Mouse (Mus musculus) ovary, postnatal 10 days (tissue): Measurements from ENCODE around the gene Drosha.
A peak's percentile ranks its signal among the peaks of the same experiment; 100 is the strongest.
"Not testable (repeated sequence)": the region's sequence is repeated elsewhere in the genome, so short reads cannot be mapped to it uniquely, and the experiment has no call there.

Experiments
- DNase-seq: peaks from one replicate; pipeline ENCODE4 v3.0.0; 2022; ENCODE audit warnings: low spot score

Drosha gene

GRCm38 (mm10) chr15:12824197-12824952 lies at the start of gene Drosha, which contains the start of gene 6030458C11Rik:
Gene Drosha, plus strand, starts transcription at chr15:12824815.
Gene 6030458C11Rik, minus strand, starts transcription at chr15:12824649.
- peak; percentile 97 for DNase-seq

- DNase-seq = no peak
Observed at GRCm38 (mm10) chr15:12781296-12781695, 43.3 kb upstream of the Drosha start.

- no peak for DNase-seq
Observed at GRCm38 (mm10) chr15:12781729-12782326, 42.8 kb upstream of the Drosha start.

- no peak for DNase-seq
Observed at GRCm38 (mm10) chr15:12788536-12788935, 36.1 kb upstream of the Drosha start.

- no peak for DNase-seq
Observed at GRCm38 (mm10) chr15:12789406-12789867, 35.2 kb upstream of the Drosha start.

GRCm38 (mm10) chr15:12794311-12794710 lies 30.3 kb upstream of the Drosha start:
- DNase-seq = no peak

GRCm38 (mm10) chr15:12795457-12795894 lies 29.1 kb upstream of the Drosha start:
- no peak for DNase-seq

- DNase-seq = no peak
Observed at GRCm38 (mm10) chr15:12795909-12796470, 28.6 kb upstream of the Drosha start.

- no peak for DNase-seq
Observed at GRCm38 (mm10) chr15:12798043-12798442, 26.6 kb upstream of the Drosha start.

- DNase-seq = no peak
Observed at GRCm38 (mm10) chr15:12800405-12801141, 24.0 kb upstream of the Drosha start.

- not testable (repeated sequence) for DNase-seq
Observed at GRCm38 (mm10) chr15:12801142-12801506, 23.5 kb upstream of the Drosha start.

GRCm38 (mm10) chr15:12805071-12805470 lies 19.5 kb upstream of the Drosha start:
- DNase-seq = no peak

- DNase-seq = no peak
Observed at GRCm38 (mm10) chr15:12807088-12807487, 17.5 kb upstream of the Drosha start.

GRCm38 (mm10) chr15:12809305-12809704 lies 15.3 kb upstream of the Drosha start:
- no peak for DNase-seq

- no peak for DNase-seq
Observed at GRCm38 (mm10) chr15:12812646-12813045, 12.0 kb upstream of the Drosha start.

- DNase-seq = no peak
Observed at GRCm38 (mm10) chr15:12817592-12817991, 7.0 kb upstream of the Drosha start.

- DNase-seq = no peak
Observed at GRCm38 (mm10) chr15:12822416-12823395, 1.9 kb upstream of the Drosha start.

- no peak for DNase-seq
Observed at GRCm38 (mm10) chr15:12823455-12824119, 1.0 kb upstream of the Drosha start.

- no peak for DNase-seq
Observed at GRCm38 (mm10) chr15:12824965-12825364, 350 bp downstream of the Drosha start.

GRCm38 (mm10) chr15:12825408-12825807 lies 793 bp downstream of the Drosha start:
- no peak for DNase-seq

- DNase-seq = no peak
Observed at GRCm38 (mm10) chr15:12829878-12830277, 5.3 kb downstream of the Drosha start.
